Mouse (Mus musculus): ENCODE results near the gene Gm20388. TPM values are rescaled to one million over a fixed set of nuclear protein-coding genes. Genes with fewer than 3 reads are reported as not detected.

Gene Gm20388
- total RNA-seq, 1 experiment, result 27.0 TPM

GRCm38 (mm10) chr8:121263390-121263775 lies 1352.7 kb downstream of the Gm20388 start:
- Histone ChIP-seq H3K36me3 (ENCODE audit: control insufficient read depth, insufficient read depth, low read length, poor library complexity, severe bottlenecking) (no peaks in the 10 kb centered on the region), H3K9me3 (ENCODE audit: control insufficient read depth, insufficient read depth, low read depth, low read length) (no peaks in the 10 kb centered on the region), H3K9ac (ENCODE audit: insufficient read depth, low read depth, low read length, poor library complexity, severe bottlenecking) (no peak overlapping the region), H3K4me1 (ENCODE audit: control insufficient read depth in 2 of 2, insufficient read depth in 2 of 2, low read length in 2 of 2, poor library complexity in 1 of 2) (peaks cover 0 to 4% of the 10 kb centered on the region in 2 experiments; a peak in 1 of 4 replicates), H3K27ac (ENCODE audit: insufficient read depth, low read depth, low read length, poor library complexity, severe bottlenecking) (no peak overlapping the region), H3K4me3 (ENCODE audit: insufficient read depth in 1 of 2, low read depth in 1 of 2, low read length in 2 of 2, poor library complexity in 1 of 2, severe bottlenecking in 1 of 2) (no peak overlapping the region)
- in situ Hi-C loops (cut with MboI; ENCODE audit: low sequenced_read_pairs in 2 of 2, unreplicated experiment in 2 of 2), result no loop called here
- DNase-seq (ENCODE audit: low read depth, low spot score), result no peak
- TF ChIP-seq MAFK (IDR thresholded peaks at IDR 0.05; ENCODE audit: insufficient read depth, low read depth, low read length) (no peak), ZC3H11A (IDR thresholded peaks at IDR 0.05; ENCODE audit: borderline replicate concordance, low read depth, low read length) (no peak), HCFC1 (IDR thresholded peaks at IDR 0.05; ENCODE audit: borderline replicate concordance, insufficient read depth, low read length) (no peak), CHD2 (IDR thresholded peaks at IDR 0.05; ENCODE audit: low read depth, low read length) (no peak), ZNF384 (IDR thresholded peaks at IDR 0.05; ENCODE audit: low read depth, low read length) (no peak)

GRCm38 (mm10) chr8:121264260-121264659 lies 1353.6 kb downstream of the Gm20388 start:
- in situ Hi-C loops (cut with MboI; ENCODE audit: low sequenced_read_pairs in 2 of 2, unreplicated experiment in 2 of 2), result no loop called here
- TF ChIP-seq CHD2 (IDR thresholded peaks at IDR 0.05; ENCODE audit: low read depth, low read length) (no peak), ZNF384 (IDR thresholded peaks at IDR 0.05; ENCODE audit: low read depth, low read length) (no peak), MAFK (IDR thresholded peaks at IDR 0.05; ENCODE audit: insufficient read depth, low read depth, low read length) (no peak), ZC3H11A (IDR thresholded peaks at IDR 0.05; ENCODE audit: borderline replicate concordance, low read depth, low read length) (no peak), HCFC1 (IDR thresholded peaks at IDR 0.05; ENCODE audit: borderline replicate concordance, insufficient read depth, low read length) (no peak)
- no peaks in the 10 kb centered on the region for H3K36me3 ChIP-seq (ENCODE audit: control insufficient read depth, insufficient read depth, low read length, poor library complexity, severe bottlenecking)
- no peak overlapping the region for H3K4me3 ChIP-seq (ENCODE audit: insufficient read depth in 1 of 2, low read depth in 1 of 2, low read length in 2 of 2, poor library complexity in 1 of 2, severe bottlenecking in 1 of 2)
- DNase-seq (ENCODE audit: low read depth, low spot score), result no peak
- no peak overlapping the region for H3K9ac ChIP-seq (ENCODE audit: insufficient read depth, low read depth, low read length, poor library complexity, severe bottlenecking)
- H3K9me3 ChIP-seq (ENCODE audit: control insufficient read depth, insufficient read depth, low read depth, low read length), result no peaks in the 10 kb centered on the region
- H3K4me1 ChIP-seq (ENCODE audit: control insufficient read depth in 2 of 2, insufficient read depth in 2 of 2, low read length in 2 of 2, poor library complexity in 1 of 2), result peaks cover 0 to 4% of the 10 kb centered on the region in 2 experiments; a peak in 1 of 4 replicates
- no peak overlapping the region for H3K27ac ChIP-seq (ENCODE audit: insufficient read depth, low read depth, low read length, poor library complexity, severe bottlenecking)

- TF ChIP-seq MAFK (IDR thresholded peaks at IDR 0.05; ENCODE audit: insufficient read depth, low read depth, low read length) (no peak), ZNF384 (IDR thresholded peaks at IDR 0.05; ENCODE audit: low read depth, low read length) (no peak), ZC3H11A (IDR thresholded peaks at IDR 0.05; ENCODE audit: borderline replicate concordance, low read depth, low read length) (no peak), HCFC1 (IDR thresholded peaks at IDR 0.05; ENCODE audit: borderline replicate concordance, insufficient read depth, low read length) (no peak), CHD2 (IDR thresholded peaks at IDR 0.05; ENCODE audit: low read depth, low read length) (no peak)
- Histone ChIP-seq H3K27ac (ENCODE audit: insufficient read depth, low read depth, low read length, poor library complexity, severe bottlenecking) (no peak overlapping the region), H3K4me3 (ENCODE audit: insufficient read depth in 1 of 2, low read depth in 1 of 2, low read length in 2 of 2, poor library complexity in 1 of 2, severe bottlenecking in 1 of 2) (no peak overlapping the region), H3K4me1 (ENCODE audit: control insufficient read depth in 2 of 2, insufficient read depth in 2 of 2, low read length in 2 of 2, poor library complexity in 1 of 2) (peaks cover 0 to 9% of the 10 kb centered on the region in 2 experiments; a peak in 2 of 4 replicates), H3K9ac (ENCODE audit: insufficient read depth, low read depth, low read length, poor library complexity, severe bottlenecking) (no peak overlapping the region), H3K9me3 (ENCODE audit: control insufficient read depth, insufficient read depth, low read depth, low read length) (no peaks in the 10 kb centered on the region), H3K36me3 (ENCODE audit: control insufficient read depth, insufficient read depth, low read length, poor library complexity, severe bottlenecking) (no peaks in the 10 kb centered on the region)
- in situ Hi-C loops (cut with MboI; ENCODE audit: low sequenced_read_pairs in 2 of 2, unreplicated experiment in 2 of 2), result no loop called here
- DNase-seq (ENCODE audit: low read depth, low spot score), result no peak
These were observed 1360.9 kb downstream of the Gm20388 start for GRCm38 (mm10) chr8:121271542-121271941.

GRCm38 (mm10) chr8:121273195-121273594 lies 1362.6 kb downstream of the Gm20388 start:
- peak overlapping the region; percentile 64 for H3K9ac ChIP-seq (ENCODE audit: insufficient read depth, low read depth, low read length, poor library complexity, severe bottlenecking)
- in situ Hi-C loops (cut with MboI; ENCODE audit: low sequenced_read_pairs in 2 of 2, unreplicated experiment in 2 of 2), result no loop called here
- peak overlapping the region; percentile 43 to 57 for H3K4me3 ChIP-seq (ENCODE audit: insufficient read depth in 1 of 2, low read depth in 1 of 2, low read length in 2 of 2, poor library complexity in 1 of 2, severe bottlenecking in 1 of 2)

More at GRCm38 (mm10) chr8:121273195-121273594, 1362.6 kb downstream of the Gm20388 start:
- Histone ChIP-seq H3K4me1 (ENCODE audit: control insufficient read depth in 2 of 2, insufficient read depth in 2 of 2, low read length in 2 of 2, poor library complexity in 1 of 2) (peaks cover 0 to 9% of the 10 kb centered on the region in 2 experiments; a peak in 2 of 4 replicates), H3K9me3 (ENCODE audit: control insufficient read depth, insufficient read depth, low read depth, low read length) (no peaks in the 10 kb centered on the region), H3K36me3 (ENCODE audit: control insufficient read depth, insufficient read depth, low read length, poor library complexity, severe bottlenecking) (no peaks in the 10 kb centered on the region), H3K27ac (ENCODE audit: insufficient read depth, low read depth, low read length, poor library complexity, severe bottlenecking) (no peak overlapping the region)
- peak; percentile 73 for DNase-seq (ENCODE audit: low read depth, low spot score)
- TF ChIP-seq ZNF384 (IDR thresholded peaks at IDR 0.05; ENCODE audit: low read depth, low read length) (no peak), CHD2 (IDR thresholded peaks at IDR 0.05; ENCODE audit: low read depth, low read length) (no peak), MAFK (IDR thresholded peaks at IDR 0.05; ENCODE audit: insufficient read depth, low read depth, low read length) (no peak), ZC3H11A (IDR thresholded peaks at IDR 0.05; ENCODE audit: borderline replicate concordance, low read depth, low read length) (no peak), HCFC1 (IDR thresholded peaks at IDR 0.05; ENCODE audit: borderline replicate concordance, insufficient read depth, low read length) (no peak)
